Mouse (Mus musculus) midbrain, embryonic 11.5 days (tissue): ENCODE measurements at regions not wholly inside any gene's neighbourhood (a gene's known extent, or its start where the extent isn't known, plus 50 kb on each side); places are given as distances from the start of the nearest gene placed in this dataset.
"Not testable (repeated sequence)": the region's sequence is repeated elsewhere in the genome, so short reads cannot be mapped to it uniquely, and the experiment has no call there.

Experiments used
- ATAC-seq: fragments of 200-750 bp; cut with Nextera tagmentation; 2 replicates; pipeline ENCODE4 v1.8.0; 2017; ENCODE audit warnings: moderate TSS enrichment, moderate library complexity; ENCODE audit not compliant: low FRiP score
- DNase-seq: peaks from one replicate; pipeline ENCODE4 v3.0.0; 2015; ENCODE audit warnings: low spot score; ENCODE audit errors: missing footprints
- H3K27ac ChIP-seq: fragments of 300-500 bp; sonication (generic); 2 replicates; pipeline ENCODE4 v1.5.1; 2014; ENCODE audit warnings: low read depth, low read length
- H3K27me3 ChIP-seq: fragments of 300-500 bp; sonication (generic); 2 replicates; pipeline ENCODE4 v1.6.1; 2014; ENCODE audit warnings: mild to moderate bottlenecking, low read length, moderate library complexity, mixed read lengths; ENCODE audit not compliant: control insufficient read depth, insufficient read depth
- H3K36me3 ChIP-seq: fragments of 300-500 bp; sonication (generic); 2 replicates; pipeline ENCODE4 v1.6.1; 2014; ENCODE audit warnings: mild to moderate bottlenecking, low read length, moderate library complexity, mixed read lengths; ENCODE audit not compliant: control insufficient read depth, insufficient read depth
- H3K4me1 ChIP-seq: fragments of 300-500 bp; sonication (generic); 2 replicates; pipeline ENCODE4 v1.6.1; 2014; ENCODE audit warnings: low read length; ENCODE audit not compliant: control insufficient read depth, insufficient read depth
- H3K4me2 ChIP-seq: fragments of 300-500 bp; sonication (generic); 2 replicates; pipeline ENCODE4 v1.6.1; 2014; ENCODE audit warnings: mild to moderate bottlenecking, moderate library complexity
- H3K4me3 ChIP-seq: fragments of 300-500 bp; sonication (generic); 2 replicates; pipeline ENCODE4 v1.5.1; 2014; ENCODE audit warnings: low read depth, low read length
- H3K9ac ChIP-seq: fragments of 300-500 bp; sonication (generic); 2 replicates; pipeline ENCODE4 v1.6.1; 2014; ENCODE audit warnings: low read length
- H3K9me3 ChIP-seq: fragments of 300-500 bp; sonication (generic); 2 replicates; pipeline ENCODE4 v1.6.1; 2016; ENCODE audit warnings: low read length; ENCODE audit not compliant: control insufficient read depth
- WGBS: fragments of 180-500 bp; shearing (Covaris S2); extraction: QIAGEN DNeasy Blood & Tissue Kit; methylation state at CpG from one replicate; pipeline ENCODE4 v1.1.7; 2014; 5-methylcytosine and 5-hydroxymethylcytosine counted together

GRCm38 (mm10) chr13:97473256-97473970, 232.5 kb downstream of the Enc1 start:
- Histone ChIP-seq H3K36me3 (no peaks in the 10 kb centered on the region), H3K4me2 (no peak overlapping the region), H3K9ac (no peak overlapping the region), H3K4me1 (peaks cover 10% of the 10 kb centered on the region; the same call in 1 of the 2 replicates), H3K9me3 (no peaks in the 10 kb centered on the region), H3K27ac (no peak overlapping the region), H3K4me3 (no peak overlapping the region), H3K27me3 (no peaks in the 10 kb centered on the region)
- DNase-seq: peak; percentile 66
- 91% methylated on average over 7 of the region's 7 CpGs for WGBS
- ATAC-seq: no peak

- Histone ChIP-seq H3K9ac (no peak overlapping the region), H3K36me3 (no peaks in the 10 kb centered on the region), H3K4me2 (no peak overlapping the region), H3K27ac (no peak overlapping the region), H3K9me3 (no peaks in the 10 kb centered on the region), H3K27me3 (no peaks in the 10 kb centered on the region), H3K4me3 (no peak overlapping the region), H3K4me1 (peaks cover 10% of the 10 kb centered on the region; the same call in 1 of the 2 replicates)
- no peak for ATAC-seq
- 69% methylated on average over 10 of the region's 10 CpGs for WGBS
- no peak for DNase-seq
Measured at GRCm38 (mm10) chr13:97469999-97470398, 229.1 kb downstream of the Enc1 start.

DNA sequence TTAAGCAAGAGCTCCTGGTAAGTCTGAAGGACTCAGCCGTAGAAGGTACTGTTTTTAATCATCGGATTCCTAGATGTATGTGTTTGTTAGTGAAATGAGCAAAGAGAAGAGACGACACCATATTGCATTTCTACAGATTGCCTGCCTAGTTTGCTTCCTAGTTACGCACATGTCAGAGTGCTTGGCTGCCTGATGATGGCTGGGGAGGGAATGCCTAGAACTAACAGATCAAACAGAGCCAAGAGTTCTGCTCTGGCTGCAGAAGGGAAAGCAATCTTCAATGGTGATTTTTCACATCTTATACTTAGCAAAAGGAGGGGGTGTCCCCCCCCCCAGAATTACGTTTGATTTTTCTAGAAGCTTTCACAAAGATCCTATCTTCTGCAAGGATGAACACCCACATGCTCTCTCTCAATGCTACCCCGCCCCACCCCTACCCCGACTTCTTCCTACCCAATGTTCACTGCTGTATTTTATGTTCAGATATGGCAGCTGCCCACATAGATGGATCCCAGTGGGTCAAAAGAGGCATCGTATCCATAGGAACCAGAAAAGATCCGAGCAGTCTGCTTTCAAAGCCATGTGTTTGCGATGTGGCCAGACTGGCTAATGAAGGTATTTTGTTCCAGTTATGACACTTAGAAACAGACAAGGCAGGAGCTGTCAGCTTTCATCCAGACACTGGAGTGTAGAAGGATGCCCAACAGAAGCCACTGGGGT, 228.1 kb downstream of the Enc1 start:
- ATAC-seq (no peak), DNase-seq (no peak)
- WGBS: 86% methylated on average over 10 of the region's 10 CpGs
- Histone ChIP-seq H3K4me1 (peaks cover 10% of the 10 kb centered on the region; the same call in 1 of the 2 replicates), H3K36me3 (no peaks in the 10 kb centered on the region), H3K27ac (no peak overlapping the region), H3K4me3 (no peak overlapping the region), H3K9ac (no peak overlapping the region), H3K9me3 (no peaks in the 10 kb centered on the region), H3K27me3 (no peaks in the 10 kb centered on the region), H3K4me2 (no peak overlapping the region)

DNA sequence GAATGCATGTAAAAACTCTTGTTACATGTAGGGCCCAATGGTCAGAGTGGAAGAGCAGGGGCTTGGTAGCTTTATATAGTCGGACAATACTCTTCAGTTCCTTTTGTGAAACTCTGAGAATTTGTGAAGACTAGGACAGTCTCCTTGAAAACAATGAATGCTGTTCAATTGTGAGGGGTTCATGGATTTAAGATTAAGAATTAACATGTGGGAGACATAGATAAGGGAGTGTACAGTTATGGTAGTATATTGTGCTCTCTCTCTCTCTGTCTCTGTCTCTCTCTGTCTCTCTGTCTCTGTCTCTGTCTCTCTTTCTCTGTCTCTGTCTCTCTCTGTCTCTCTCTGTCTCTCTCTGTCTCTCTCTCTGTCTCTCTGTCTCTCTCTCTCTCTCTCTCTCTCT, 225.7 kb downstream of the Enc1 start:
- H3K4me3 ChIP-seq, ATAC-seq, H3K4me1 ChIP-seq, H3K9me3 ChIP-seq, DNase-seq, H3K36me3 ChIP-seq, H3K27me3 ChIP-seq, H3K9ac ChIP-seq, H3K27ac ChIP-seq, H3K4me2 ChIP-seq: not testable (repeated sequence)
- 89% methylated on average over 1 of the region's 1 CpGs for WGBS

DNA sequence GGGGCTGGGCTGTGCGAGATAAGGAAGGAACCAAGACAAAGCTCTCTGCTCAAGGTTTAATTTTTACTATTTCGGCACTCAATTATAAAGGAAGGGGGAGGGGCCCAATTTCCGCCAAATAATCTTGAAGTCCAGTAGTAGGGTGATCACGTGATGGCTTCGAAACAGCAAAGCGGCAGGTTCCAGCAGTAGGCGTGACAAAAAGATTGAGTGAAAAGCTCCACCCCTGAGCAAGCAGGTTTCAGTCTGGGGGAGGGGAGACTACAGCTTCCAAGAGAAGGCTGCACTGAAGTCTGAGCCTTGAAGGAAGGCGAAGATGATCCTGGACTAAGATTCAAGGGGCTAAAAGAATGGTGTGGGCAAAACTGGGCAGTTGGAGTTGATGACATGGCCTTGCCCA, 222.9 kb downstream of the Enc1 start:
- DNase-seq: no peak
- H3K27ac ChIP-seq: no peak overlapping the region
- H3K4me3 ChIP-seq: no peak overlapping the region
- no peaks in the 10 kb centered on the region for H3K4me1 ChIP-seq
- H3K9ac ChIP-seq: no peak overlapping the region
- no peak for ATAC-seq
- H3K27me3 ChIP-seq: no peaks in the 10 kb centered on the region
- no peak overlapping the region for H3K4me2 ChIP-seq
- no peaks in the 10 kb centered on the region for H3K36me3 ChIP-seq
- WGBS: 82% methylated on average over 7 of the region's 8 CpGs
- no peaks in the 10 kb centered on the region for H3K9me3 ChIP-seq

GRCm38 (mm10) chr13:97462884-97463235, 222.0 kb downstream of the Enc1 start:
- H3K4me3 ChIP-seq: no peak overlapping the region
- no peak overlapping the region for H3K27ac ChIP-seq
- no peaks in the 10 kb centered on the region for H3K36me3 ChIP-seq
- ATAC-seq (no peak), DNase-seq (no peak)
- no peak overlapping the region for H3K4me2 ChIP-seq
- no peak overlapping the region for H3K9ac ChIP-seq
- no peaks in the 10 kb centered on the region for H3K27me3 ChIP-seq
- H3K4me1 ChIP-seq: no peaks in the 10 kb centered on the region
- 91% methylated on average over 2 of the region's 2 CpGs for WGBS
- H3K9me3 ChIP-seq: no peaks in the 10 kb centered on the region

DNA sequence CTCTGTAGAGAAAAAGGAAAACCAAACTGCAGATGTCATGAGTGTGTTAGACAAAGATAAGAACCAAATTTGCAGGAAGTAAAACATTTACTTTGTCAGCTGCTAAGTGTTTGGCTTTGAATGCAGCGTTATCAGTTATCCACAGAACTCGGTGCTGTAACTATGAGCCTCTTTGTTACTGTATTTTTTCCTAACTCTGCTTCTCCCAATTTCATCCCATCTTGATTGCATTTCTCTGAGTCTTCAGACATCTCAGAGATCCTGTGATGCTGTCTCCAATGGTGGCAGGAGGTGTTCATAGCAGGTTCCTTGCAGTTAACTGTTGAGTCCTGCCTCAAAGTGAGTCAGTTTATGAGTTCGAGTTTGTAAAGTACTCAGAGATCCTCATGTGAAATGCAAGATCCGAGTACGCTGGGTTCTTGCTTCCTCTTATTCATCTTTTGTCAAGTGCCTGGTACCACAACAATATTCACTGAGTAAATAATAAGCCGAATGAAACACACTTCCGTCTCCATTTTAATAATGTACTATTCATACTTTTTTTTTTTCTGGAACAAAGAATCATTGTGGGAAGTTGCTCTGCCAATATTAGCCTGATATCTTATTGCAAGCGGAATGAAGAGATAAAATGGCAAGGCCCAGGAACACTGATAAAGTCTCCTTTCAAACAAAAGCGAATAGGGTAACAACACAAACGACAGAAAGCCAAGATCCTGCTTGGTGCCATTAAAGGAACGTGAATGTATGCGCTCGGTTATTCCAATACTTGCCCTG, 221.4 kb downstream of the Enc1 start:
- 89% methylated on average over 13 of the region's 13 CpGs for WGBS
- H3K9me3 ChIP-seq: no peaks in the 10 kb centered on the region
- H3K27ac ChIP-seq: no peak overlapping the region
- no peak overlapping the region for H3K9ac ChIP-seq
- no peak overlapping the region for H3K4me3 ChIP-seq
- H3K27me3 ChIP-seq: no peaks in the 10 kb centered on the region
- DNase-seq (no peak), ATAC-seq (no peak)
- H3K36me3 ChIP-seq: no peaks in the 10 kb centered on the region
- H3K4me2 ChIP-seq: no peak overlapping the region
- no peaks in the 10 kb centered on the region for H3K4me1 ChIP-seq

DNA sequence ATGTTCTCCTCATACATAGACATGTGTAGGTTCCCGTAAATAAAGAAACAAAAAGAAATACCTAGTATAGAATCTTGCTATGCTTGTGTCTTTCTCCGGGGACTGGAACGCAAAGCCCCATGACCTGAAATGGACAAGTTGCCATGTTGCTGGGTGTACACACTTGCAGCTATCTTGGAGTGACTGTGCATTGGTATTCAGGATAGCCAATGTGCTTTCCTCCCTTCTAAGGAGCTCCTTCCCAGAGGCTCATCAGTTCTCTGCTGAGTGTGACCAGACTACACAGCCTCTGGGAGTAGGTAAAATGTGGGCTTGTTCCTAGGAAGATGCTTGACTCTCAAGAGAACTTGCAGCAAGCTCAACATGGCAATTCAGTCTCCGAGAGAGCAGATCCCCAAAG, 220.3 kb downstream of the Enc1 start:
- Histone ChIP-seq H3K9ac (no peak overlapping the region), H3K4me1 (no peaks in the 10 kb centered on the region), H3K27ac (no peak overlapping the region), H3K9me3 (no peaks in the 10 kb centered on the region), H3K4me3 (no peak overlapping the region), H3K36me3 (no peaks in the 10 kb centered on the region), H3K27me3 (no peaks in the 10 kb centered on the region), H3K4me2 (no peak overlapping the region)
- ATAC-seq: no peak
- WGBS: 96% methylated on average over 4 of the region's 4 CpGs
- DNase-seq: no peak

GRCm38 (mm10) chr13:97459106-97459505, 218.2 kb downstream of the Enc1 start:
- ATAC-seq: no peak
- H3K9ac ChIP-seq: no peak overlapping the region
- H3K9me3 ChIP-seq: no peaks in the 10 kb centered on the region
- no peak overlapping the region for H3K27ac ChIP-seq
- H3K27me3 ChIP-seq: no peaks in the 10 kb centered on the region
- 93% methylated on average over 7 of the region's 7 CpGs for WGBS
- no peak overlapping the region for H3K4me3 ChIP-seq
- no peaks in the 10 kb centered on the region for H3K36me3 ChIP-seq
- no peak overlapping the region for H3K4me2 ChIP-seq
- no peak for DNase-seq
- no peaks in the 10 kb centered on the region for H3K4me1 ChIP-seq
